Mouse (Mus musculus): ENCODE measurements around the gene Arsg.
"Not testable (repeated sequence)": the region's sequence is repeated elsewhere in the genome, so short reads cannot be mapped to it uniquely, and the experiment has no call there.

The Arsg gene

GRCm38 (mm10) chr11:109470921-109471861 lies 2.0 kb upstream of the Arsg start:
- DNase-seq = peak; percentile 70

DNA sequence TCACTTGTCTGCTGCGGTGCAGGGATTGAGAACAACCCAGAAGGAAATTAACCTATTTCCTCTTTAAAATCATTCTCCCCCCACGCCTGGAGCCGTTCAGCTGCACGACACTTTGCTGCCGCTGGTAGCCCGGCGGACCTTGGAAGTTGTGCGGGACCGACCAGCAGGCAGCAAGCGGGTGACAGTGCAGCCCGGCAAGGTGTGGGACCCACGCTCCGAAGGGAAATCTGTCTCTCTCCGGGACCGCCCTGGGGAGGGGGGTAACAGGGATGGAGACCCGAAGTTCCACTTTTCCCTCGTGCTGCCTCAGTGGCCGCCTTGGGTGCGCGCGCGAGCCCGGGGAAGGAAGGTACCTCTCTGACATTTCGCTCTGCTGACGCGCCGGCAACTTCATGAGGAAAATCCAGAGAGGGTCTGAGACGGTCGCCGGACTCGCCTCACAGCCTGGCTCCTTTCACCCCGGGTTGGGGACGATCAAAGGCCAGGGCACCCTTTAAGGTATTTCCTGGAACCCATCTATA lies 943 bp upstream of the Arsg start:
- peak; percentile 59 for DNase-seq

DNA sequence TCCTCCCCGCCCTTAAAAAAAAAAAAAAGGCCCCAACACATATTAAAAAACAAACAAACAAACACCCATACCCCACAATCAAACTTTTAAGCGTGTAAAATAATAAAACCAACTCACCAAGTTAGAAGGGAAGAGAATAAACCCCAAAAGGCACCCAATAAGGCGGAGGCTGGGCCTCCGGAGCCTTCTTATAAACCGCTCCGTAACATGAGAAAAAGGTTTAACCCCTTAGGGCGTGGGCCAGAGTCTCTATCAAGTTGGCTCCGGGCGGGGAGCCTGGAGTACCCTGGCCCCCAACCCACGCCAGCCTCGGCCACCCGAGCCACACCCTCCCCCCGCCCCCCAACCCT lies 378 bp upstream of the Arsg start:
- no peak for DNase-seq

GRCm38 (mm10) chr11:109474086-109474742 lies 1.0 kb downstream of the Arsg start:
- DNase-seq = no peak

- DNase-seq = no peak
Observed at GRCm38 (mm10) chr11:109474836-109475235, 1.7 kb downstream of the Arsg start.

- DNase-seq = no peak
Observed at GRCm38 (mm10) chr11:109475717-109476116, 2.5 kb downstream of the Arsg start.

GRCm38 (mm10) chr11:109476241-109476640 lies 3.1 kb downstream of the Arsg start:
- peak; percentile 82 for DNase-seq

DNA sequence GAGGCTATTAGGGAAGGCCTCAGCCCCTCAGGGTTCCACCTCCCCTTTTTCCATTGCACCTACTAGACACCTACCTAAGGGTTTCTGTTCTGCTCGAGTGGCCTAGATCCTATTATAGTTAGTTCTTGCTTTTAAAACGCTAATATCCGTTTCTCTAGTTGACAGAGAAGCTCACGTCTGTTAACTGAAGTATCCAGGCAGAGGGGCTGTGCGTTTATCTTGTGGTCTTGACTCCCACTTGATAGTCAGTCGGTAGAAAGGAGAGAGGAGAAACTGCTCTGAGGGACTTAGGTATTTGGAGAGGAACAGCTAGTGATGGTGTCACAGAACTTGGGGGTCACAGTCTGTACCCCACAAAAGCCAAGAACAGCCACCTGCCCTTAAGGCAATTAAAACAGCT lies 3.5 kb downstream of the Arsg start:
- no peak for DNase-seq

GRCm38 (mm10) chr11:109477606-109478380 lies 4.6 kb downstream of the Arsg start:
- DNase-seq = no peak

DNA sequence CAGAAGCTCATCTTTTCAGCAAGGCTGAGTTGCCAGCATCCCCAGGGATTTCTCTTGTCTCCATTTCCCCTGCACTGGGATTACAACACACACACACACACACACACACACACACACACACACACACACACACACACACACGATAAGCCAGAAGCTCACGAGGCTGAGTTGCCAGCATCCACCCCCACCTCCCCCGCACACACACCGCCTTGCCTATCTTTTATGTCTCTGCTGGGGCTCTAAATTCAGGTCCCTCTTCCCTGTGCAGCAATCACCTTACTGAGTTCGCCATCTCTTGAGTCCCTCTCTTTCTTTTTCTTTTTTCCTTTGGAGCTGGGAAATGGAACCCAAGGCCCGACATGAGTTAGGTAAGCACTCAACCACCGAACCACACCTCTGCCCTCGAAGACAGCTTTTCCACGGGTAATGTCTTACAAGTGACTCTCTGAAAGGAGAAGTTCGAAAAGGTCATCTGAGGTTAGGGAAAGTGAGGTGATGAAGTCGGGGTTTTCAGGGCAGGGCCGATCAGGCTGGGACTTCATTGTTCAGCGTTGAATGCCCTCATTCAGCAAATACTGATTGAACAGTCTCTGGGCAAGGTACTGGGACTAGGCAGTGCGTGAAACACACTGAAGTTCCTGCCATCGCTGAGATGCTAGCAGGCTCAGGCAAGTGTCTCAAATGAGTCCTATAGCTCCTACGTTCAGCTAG lies 6.6 kb downstream of the Arsg start:
- no peak for DNase-seq

GRCm38 (mm10) chr11:109480440-109480839 lies 7.3 kb downstream of the Arsg start:
- no peak for DNase-seq

DNA sequence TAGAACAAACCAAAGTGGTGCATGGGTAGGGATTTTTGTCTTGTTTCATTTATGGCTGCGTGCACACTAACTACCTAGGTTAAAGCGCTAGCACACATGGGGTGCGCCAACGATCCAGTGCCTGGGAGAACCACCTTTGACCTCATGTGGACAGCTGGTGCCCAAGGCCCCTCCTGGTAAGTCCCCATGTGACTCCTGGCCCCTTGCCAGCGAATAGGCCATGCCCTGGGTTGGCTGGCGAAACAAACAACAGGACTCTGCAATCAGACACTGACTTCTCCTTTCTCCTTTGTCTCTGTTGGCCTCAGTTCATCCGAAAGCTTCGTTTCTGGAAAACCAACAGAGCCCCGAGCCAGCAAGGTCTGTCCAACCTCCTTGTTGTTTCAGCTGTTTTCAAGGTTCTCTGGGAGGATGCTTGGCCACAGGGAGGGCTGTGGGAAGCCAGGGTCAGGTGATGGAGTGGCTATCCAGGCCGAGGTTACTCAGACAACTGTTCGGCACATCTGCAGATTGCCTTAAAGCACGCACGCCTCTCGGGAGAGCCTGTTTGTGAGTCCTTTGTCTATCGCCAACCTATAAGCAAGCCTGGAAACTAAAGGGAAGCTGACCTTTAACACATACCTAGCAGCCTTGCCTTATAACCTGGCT lies 12.3 kb downstream of the Arsg start:
- peak; percentile 50 for DNase-seq

DNA sequence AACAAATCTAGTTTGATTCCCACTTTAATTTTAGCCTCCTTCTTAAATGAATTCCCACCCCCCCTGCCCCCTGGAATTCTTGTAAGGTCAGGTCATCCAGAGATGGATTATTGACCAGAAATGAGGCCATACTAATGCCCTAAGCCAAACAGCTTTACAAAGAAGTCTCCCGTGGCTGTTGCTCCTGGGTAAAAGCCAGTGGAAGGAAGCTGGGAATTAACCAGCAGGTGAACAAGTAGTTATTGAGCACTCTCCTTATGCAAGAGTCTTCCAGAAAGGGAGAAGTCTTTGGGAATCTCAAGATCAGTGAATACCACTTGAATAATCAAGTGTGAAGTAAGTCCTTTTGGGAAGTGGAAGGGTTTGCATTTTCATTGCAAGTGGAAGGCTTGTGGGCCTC lies 13.9 kb downstream of the Arsg start:
- no peak for DNase-seq

GRCm38 (mm10) chr11:109487991-109488684 lies 15.0 kb downstream of the Arsg start:
- DNase-seq = no peak

DNA sequence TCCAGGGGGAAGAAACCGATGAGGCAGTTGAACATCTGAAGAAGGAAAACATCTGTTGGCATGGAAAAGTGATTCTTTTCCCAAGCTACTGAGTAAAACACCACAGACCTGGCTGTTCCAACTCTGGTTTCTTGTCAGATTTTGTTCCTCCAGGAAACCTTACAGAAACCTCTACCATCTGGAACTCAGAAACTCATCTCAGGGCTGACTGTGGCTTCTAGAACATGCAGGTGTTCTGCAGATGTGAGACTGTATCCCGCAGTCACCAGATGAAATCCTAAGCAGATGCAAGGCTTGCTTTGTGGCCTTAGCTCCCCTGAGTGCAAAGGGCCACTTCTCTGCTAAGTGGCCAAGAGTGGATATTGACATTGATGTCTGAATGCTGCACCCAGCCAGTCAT lies 16.6 kb downstream of the Arsg start:
- DNase-seq = no peak

- DNase-seq = no peak
Observed at GRCm38 (mm10) chr11:109491844-109492243, 18.7 kb downstream of the Arsg start.

DNA sequence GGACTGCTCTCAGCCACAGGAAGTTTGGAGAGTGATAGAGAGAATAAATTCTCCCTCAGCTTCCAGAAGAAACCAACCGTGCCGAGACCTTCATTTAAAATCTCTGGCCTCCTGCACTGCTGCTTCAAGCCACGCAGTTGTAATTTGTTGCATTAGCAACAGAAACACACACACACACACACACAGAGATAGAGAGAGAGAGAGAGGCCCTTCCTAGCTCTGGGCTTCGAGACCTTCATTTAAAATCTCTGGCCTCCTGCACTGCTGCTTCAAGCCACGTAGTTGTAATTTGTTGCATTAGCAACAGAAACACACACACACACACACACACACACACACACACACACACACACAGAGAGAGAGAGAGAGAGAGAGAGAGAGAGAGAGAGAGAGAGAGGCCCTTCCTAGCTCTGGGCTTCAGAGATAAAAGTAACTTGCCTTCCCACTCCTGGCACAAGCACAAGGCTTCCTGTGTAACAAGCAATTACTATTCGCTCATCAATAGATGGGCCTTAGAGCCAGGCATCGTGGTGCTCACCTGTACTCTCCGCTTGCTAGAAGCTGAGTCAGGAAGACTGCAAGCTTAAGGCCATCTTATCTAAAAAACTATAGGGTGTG lies 19.8 kb downstream of the Arsg start:
- not testable (repeated sequence) for DNase-seq

GRCm38 (mm10) chr11:109494890-109495770 lies 22.0 kb downstream of the Arsg start:
- DNase-seq = peak; percentile 74

GRCm38 (mm10) chr11:109495771-109496474 lies 22.7 kb downstream of the Arsg start:
- no peak for DNase-seq

All from retina, postnatal 1 day (tissue).